Mouse (Mus musculus) brain, embryonic 14.5 days (tissue): ENCODE measurements at regions not wholly inside any gene's neighbourhood (a gene's known extent, or its start where the extent isn't known, plus 50 kb on each side); places are given as distances from the start of the nearest gene placed in this dataset.

Source experiments
- CTCF ChIP-seq: fragments of 200-500 bp; IDR thresholded peaks from 2 replicates; pipeline ENCODE4 v1.5.1; 2012; ENCODE audit warnings: inconsistent platforms, mild to moderate bottlenecking, moderate library complexity, borderline replicate concordance; ENCODE audit not compliant: insufficient read depth, insufficient read length; ENCODE audit errors: extremely low read depth
- POLR2A ChIP-seq: fragments of 200-500 bp; IDR thresholded peaks from 2 replicates; pipeline ENCODE4 v1.6.1; 2012; ENCODE audit warnings: mild to moderate bottlenecking, inconsistent platforms, borderline replicate concordance; ENCODE audit not compliant: poor library complexity, insufficient read depth, insufficient read length, severe bottlenecking; ENCODE audit errors: extremely low read depth

DNA sequence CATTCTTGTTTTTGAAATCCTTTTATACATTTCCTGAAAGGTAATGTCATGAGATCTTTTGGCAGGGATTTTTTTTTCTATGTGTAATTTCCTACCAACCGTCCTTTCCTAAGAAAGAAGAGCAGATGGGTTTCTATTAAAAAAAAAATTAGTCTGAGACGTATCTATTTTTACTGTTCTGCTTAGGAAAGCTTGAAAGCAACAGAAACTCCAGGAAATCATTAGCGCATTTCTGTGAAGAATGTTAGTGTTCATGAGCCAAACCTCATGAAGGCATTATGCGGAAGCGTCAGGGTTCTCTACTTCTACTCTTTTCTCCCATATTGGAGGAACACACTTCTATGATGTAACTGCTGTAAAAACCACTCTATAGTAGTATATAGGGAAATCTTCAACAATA lies 629.5 kb upstream of the Tyrp1 start:
- TF ChIP-seq CTCF, result no peak
- no peak for TF ChIP-seq POLR2A
